Mouse (Mus musculus) megakaryocyte, embryonic 14.5 days (primary cell): ENCODE data around the gene Ccdc18.

ENCODE experiments used
- FLI1 ChIP-seq: IDR thresholded peaks from 2 replicates; pipeline ENCODE4 v1.6.1; 2012; ENCODE audit warnings: low read length, inconsistent platforms, mixed read lengths
- GATA1 ChIP-seq: IDR thresholded peaks from 3 replicates; pipeline ENCODE4 v1.6.1; 2012; ENCODE audit warnings: mixed read lengths, low read length, inconsistent platforms, borderline replicate concordance

DNA sequence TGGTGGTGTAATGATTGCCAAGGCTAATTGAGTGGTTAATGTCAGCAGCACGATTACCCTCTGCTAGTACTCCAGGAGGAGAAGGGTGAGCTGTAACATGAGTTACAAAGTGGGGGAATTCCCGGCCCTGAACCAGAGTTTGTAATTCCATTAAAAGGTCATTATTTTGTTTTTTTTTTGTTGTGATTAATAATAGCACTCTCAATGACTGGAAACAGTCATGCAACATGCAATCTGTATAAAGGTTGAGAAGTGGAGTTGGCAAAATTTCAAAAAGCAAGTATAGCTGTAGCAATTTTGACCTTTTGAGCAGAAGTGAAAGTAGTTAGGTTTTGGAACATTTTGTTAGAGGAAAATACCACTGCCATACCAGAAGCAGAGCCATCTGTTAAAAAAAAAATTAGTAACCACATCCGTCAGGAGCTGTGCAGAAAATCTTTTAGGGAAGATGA lies 113.7 kb downstream of the Ccdc18 start:
- TF ChIP-seq FLI1 (no peak), GATA1 (no peak)
